Mouse (Mus musculus) left cerebral cortex, adult 11 months (tissue): ENCODE measurements around the gene Dbt.
"Not testable (repeated sequence)": the region's sequence is repeated elsewhere in the genome, so short reads cannot be mapped to it uniquely, and the experiment has no call there.

Source experiments
- DNase-seq: peaks from one replicate; pipeline ENCODE4 v3.0.0; 2022; ENCODE audit warnings: low spot score

The Dbt gene

DNA sequence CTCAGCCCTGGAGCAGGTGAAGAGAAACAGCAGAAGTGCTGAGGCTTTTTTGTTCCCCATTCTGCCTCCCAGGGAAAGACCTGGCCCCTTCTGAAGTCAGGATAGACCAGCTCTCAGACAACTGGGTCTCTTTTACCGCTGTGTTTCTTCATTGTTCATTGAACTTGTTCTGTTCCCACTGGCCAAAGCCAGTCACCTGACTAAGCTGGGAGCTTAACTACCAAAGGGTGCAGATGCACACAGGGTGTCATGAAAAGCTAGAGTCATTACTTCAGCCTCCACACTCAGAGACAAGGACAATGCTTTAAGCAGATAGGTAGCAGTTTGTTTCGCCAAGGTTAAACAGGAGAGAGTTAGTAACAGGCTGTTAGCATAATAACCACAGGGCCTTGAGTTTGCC, 29.2 kb downstream of the Dbt start:
- no peak for DNase-seq

DNA sequence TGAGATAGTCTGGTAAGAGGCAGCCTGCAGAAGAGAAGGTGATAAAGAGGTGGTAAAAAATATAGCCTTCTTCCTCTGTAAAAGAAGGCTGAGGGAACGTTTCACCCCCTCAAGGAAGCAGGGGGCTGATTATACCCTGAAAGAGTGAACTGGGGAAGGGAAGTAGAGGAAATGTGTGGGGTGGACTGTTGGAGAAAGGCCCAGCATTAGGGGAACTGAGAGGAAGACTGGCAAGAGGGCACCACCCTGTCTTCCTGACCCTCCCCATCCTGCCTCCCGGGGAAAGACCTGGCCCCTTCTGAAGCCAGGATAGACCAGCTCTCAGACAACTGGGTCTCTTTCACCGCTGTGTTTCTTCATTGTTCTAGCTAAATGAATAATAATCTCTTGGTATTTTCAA, 29.7 kb downstream of the Dbt start:
- no peak for DNase-seq

GRCm38 (mm10) chr3:116547430-116547829, 34.6 kb downstream of the Dbt start:
- no peak for DNase-seq

DNA sequence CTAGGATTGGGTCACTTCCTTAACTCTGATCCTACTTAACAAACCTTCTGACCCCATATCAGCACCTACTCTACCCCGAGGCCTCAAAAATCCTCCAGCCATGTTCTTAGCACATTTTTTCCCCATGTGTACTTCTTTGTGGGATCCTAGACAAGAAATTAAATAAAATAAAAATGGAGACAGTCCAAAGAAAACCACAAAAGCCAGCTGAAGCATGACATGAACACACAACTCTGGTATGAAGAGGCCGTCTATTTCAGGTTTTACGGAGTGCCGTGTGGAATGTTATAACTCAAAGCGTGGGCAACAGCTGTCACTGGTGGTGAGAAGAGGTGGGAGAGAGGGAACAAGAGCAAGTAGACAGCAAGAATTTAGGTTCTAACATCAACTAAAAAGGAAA, 38.5 kb downstream of the Dbt start:
- no peak for DNase-seq

- DNase-seq, result not testable (repeated sequence)
Measured at GRCm38 (mm10) chr3:116561315-116561714, 48.4 kb downstream of the Dbt start.

GRCm38 (mm10) chr3:116562408-116563094, 49.7 kb downstream of the Dbt start, which contains the start of gene Lrrc39:
Gene Lrrc39 (plus strand): TSS chr3:116562973.
- no peak for DNase-seq

DNA sequence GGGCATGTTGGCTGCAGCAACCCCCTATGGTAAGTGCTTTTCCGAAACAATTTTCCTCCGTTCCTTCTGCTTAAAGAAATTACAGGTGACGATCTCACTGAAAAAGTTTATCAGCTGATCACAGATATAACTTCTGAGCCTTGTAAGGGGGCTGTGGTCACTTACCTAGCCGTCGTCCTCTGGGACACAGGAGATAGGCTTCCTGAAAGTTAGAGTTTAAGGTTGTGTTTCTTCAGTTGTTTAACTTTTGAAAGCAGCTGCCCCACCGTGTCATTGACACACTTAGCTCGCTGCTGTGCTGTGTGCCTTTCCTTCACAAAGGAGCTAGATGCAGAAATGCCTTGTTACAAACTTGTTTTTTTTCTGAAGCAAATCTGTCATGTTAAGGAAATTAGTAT, 50.2 kb downstream of the Dbt start:
- no peak for DNase-seq

- DNase-seq, result no peak
Measured at GRCm38 (mm10) chr3:116570628-116571027, 57.8 kb downstream of the Dbt start.

DNA sequence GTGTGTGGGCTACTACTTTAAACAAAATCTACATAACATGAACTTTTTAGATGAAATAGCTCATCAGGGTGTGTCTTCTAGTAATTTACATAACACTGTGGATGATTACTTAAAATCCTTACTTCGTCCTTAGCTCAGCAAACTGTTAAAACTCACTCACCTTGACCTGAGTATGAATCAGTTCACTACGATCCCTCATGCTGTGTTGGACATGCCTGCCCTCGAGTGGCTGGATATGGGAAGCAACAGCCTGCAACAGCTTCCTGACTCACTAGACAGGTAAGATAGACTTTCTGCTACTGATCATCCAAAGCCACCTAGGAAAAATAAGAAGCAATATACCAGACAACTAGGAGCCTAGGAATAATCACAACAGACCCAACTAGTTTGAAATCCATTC, 64.4 kb downstream of the Dbt start:
- no peak for DNase-seq

DNA sequence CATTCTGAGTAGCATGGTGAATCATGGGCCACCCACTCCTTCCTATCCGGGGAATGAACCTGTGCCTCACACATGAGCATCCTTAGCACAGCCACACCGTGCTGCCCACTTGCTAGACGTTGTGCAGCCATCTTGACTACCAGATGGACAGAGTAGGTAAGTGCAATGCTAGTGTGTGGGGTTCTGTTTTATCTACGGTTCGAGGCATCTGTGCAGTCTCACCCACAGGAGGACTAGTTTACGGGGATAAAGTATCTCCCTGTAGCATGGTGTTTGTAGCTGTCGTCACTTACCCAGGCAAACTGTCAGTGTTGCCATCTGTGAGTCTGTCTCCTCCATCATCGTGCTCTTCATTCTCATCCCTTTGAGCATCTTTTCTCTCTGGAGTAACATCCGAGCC, 69.3 kb downstream of the Dbt start:
- DNase-seq, result peak; percentile 30

DNA sequence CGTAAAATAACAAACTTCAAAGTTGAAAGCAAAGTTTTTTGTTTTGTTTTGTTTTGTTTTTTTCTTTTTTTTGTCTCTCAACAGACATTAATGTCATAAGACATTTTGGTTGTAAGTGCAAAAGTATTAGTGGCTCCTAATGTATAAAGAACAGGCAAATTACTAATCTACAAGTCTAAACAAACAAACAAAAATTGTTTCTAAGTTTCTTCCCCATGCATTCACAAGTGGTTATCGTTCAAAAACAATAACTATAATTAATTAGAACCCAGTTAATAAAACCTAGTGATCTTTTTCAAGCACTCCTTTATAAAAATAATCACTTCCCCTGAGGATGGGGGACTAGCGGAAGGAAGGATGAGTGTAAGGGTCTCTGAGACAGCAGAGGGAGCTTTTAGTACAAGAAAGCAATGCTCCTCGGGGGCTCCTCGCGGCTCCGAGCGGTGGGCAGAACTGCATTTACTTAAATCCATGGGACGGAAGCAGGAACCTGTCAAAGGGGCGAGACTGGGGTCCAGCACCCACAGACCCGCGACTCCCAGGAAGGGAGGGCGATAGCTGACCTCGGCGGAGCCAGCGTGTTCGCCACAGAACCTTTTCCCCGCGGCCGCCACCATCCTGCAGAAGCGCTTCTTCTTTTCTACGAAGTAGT, 81.3 kb downstream of the Dbt start:
- DNase-seq, result no peak

DNA sequence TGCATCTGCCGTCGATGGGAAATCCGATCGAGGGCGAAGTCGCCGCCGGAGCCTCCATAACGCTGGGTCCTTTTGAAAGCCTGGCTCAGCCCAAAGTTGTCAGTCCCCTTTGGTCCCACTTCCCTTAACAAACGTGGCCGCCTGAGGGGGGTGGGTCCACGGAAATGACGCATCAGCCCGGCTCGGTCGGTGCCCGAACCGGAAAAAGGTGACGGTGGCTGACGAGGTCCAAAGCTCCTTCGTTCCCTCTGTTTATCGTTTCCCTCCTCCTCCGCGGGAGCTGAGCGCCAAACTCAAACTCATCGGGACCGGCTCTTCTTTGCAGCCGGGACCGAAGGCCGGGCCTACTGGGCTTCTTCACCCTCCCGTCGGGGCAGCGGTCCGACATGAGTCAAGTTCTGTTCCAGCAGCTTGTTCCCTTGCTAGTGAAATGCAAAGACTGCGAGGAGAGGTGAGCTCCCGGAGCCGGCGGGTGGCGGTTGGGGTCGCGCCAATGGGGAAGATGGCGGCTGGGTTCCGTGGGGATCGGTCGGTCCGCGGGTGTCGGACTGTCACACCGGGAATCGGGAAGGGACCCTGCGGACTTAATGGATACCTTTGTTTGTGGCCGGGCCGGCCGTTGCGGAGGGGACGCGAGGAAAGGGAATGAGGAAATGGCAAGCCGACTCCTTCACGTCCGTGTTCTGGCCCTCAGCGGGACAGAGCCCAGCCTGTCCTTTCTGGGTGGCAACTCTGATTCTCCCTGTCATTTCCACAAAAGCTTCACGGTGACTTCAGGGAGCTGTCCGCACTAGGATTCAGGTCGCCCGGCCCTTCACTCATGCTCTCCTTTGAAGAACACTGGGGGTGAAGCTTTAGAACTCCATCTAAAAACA, 82.1 kb downstream of the Dbt start, which contains the start of gene Sass6:
Sass6 (plus strand) TSS at position 255 of the 875 bp plus-strand sequence.
- DNase-seq, result peak; percentile 92

GRCm38 (mm10) chr3:116595603-116595991, 82.7 kb downstream of the Dbt start:
- DNase-seq, result no peak
